Mouse (Mus musculus): Measurements from ENCODE around the gene Slc8a3. TPM values are rescaled to one million over a fixed set of nuclear protein-coding genes. Genes with fewer than 3 reads are reported as not detected.

Slc8a3 gene
- polyA plus RNA-seq, 1 experiment from 2014 or later: 10.1 TPM

GRCm38 (mm10) chr12:81166092-81166491 lies 166.9 kb downstream of the Slc8a3 start:
- 17% methylated on average over 10 of the region's 10 CpGs for WGBS
- H3K27ac ChIP-seq (ENCODE audit: low read length): no peak overlapping the region
- no peak for ATAC-seq
- no peaks in the 10 kb centered on the region for H3K27me3 ChIP-seq (ENCODE audit: control insufficient read depth, insufficient read depth, low read depth, low read length)
- H3K9me3 ChIP-seq (replicated peaks; ENCODE audit: control insufficient read depth, low read length, poor library complexity, severe bottlenecking): no peaks in the 10 kb centered on the region
- H3K9ac ChIP-seq (ENCODE audit: low read depth, low read length): 0 out of 2 replicates have a peak overlapping the region, but pooled peaks have one; percentile 10
- H3K4me2 ChIP-seq (ENCODE audit: low read length): no peak overlapping the region
- no peak overlapping the region for H3K4me3 ChIP-seq (ENCODE audit: low read depth, low read length)
- no peaks in the 10 kb centered on the region for H3K36me3 ChIP-seq (ENCODE audit: control insufficient read depth, insufficient read depth, low read length)
- H3K4me1 ChIP-seq (ENCODE audit: control insufficient read depth, insufficient read depth, low read length): peaks cover 5% of the 10 kb centered on the region

GRCm38 (mm10) chr12:81163566-81163965 lies 169.4 kb downstream of the Slc8a3 start:
- Histone ChIP-seq H3K9me3 (replicated peaks; ENCODE audit: control insufficient read depth, low read length, poor library complexity, severe bottlenecking) (no peaks in the 10 kb centered on the region), H3K27me3 (ENCODE audit: control insufficient read depth, insufficient read depth, low read depth, low read length) (no peaks in the 10 kb centered on the region), H3K4me1 (ENCODE audit: control insufficient read depth, insufficient read depth, low read length) (peaks cover 5% of the 10 kb centered on the region), H3K9ac (ENCODE audit: low read depth, low read length) (no peak overlapping the region), H3K4me2 (ENCODE audit: low read length) (no peak overlapping the region), H3K27ac (ENCODE audit: low read length) (no peak overlapping the region), H3K36me3 (ENCODE audit: control insufficient read depth, insufficient read depth, low read length) (no peaks in the 10 kb centered on the region), H3K4me3 (ENCODE audit: low read depth, low read length) (no peak overlapping the region)
- WGBS: 88% methylated on average over 3 of the region's 3 CpGs
- no peak for ATAC-seq

DNA sequence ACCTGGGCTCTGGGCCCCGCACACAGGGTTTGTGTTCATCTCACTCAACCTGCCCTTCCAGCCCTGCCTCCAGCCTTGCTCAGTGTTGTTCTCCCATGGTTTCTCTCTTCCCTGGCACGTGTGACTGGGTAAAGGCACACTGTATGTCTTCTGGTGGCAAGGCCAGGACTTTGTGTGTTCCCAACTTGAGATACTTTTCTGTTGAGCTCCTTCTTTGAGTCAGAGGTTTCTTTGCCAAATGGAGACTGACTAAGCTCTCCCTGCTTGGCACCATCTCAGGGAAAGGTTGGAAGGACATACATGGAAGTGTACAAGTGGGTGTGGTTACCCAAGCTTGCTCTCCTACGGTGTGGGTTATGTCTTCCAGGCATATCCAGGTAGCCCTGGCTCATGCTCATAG lies 169.8 kb downstream of the Slc8a3 start:
- peaks cover 5% of the 10 kb centered on the region for H3K4me1 ChIP-seq (ENCODE audit: control insufficient read depth, insufficient read depth, low read length)
- no peak overlapping the region for H3K27ac ChIP-seq (ENCODE audit: low read length)
- H3K9me3 ChIP-seq (replicated peaks; ENCODE audit: control insufficient read depth, low read length, poor library complexity, severe bottlenecking): no peaks in the 10 kb centered on the region
- H3K4me3 ChIP-seq (ENCODE audit: low read depth, low read length): no peak overlapping the region
- no peak overlapping the region for H3K4me2 ChIP-seq (ENCODE audit: low read length)
- no peak overlapping the region for H3K9ac ChIP-seq (ENCODE audit: low read depth, low read length)
- no peak for ATAC-seq
- no peaks in the 10 kb centered on the region for H3K27me3 ChIP-seq (ENCODE audit: control insufficient read depth, insufficient read depth, low read depth, low read length)
- WGBS: 87% methylated on average over 3 of the region's 3 CpGs
- H3K36me3 ChIP-seq (ENCODE audit: control insufficient read depth, insufficient read depth, low read length): no peaks in the 10 kb centered on the region

DNA sequence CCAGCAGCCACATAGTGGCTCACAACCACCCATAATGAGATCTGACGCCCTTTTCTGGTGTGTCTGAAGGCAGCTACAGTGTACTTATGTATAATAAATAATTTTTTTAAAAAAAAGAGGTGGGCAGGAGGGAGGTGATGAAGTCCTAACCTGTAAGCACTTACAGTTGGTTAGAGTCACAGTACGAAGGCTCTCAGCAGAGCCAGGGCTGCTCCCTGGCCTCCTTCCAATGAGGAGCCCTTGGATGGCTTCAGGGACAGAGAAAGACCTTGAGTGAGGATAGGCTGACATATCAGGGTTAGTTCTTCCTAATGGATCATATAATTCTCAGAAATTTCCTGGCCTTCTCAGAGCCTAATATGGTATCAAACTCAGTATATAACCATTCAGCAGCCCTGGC lies 171.7 kb downstream of the Slc8a3 start:
- H3K4me2 ChIP-seq (ENCODE audit: low read length): no peak overlapping the region
- no peak for ATAC-seq
- H3K9me3 ChIP-seq (replicated peaks; ENCODE audit: control insufficient read depth, low read length, poor library complexity, severe bottlenecking): no peaks in the 10 kb centered on the region
- peaks cover 4% of the 10 kb centered on the region for H3K4me1 ChIP-seq (ENCODE audit: control insufficient read depth, insufficient read depth, low read length)
- no peaks in the 10 kb centered on the region for H3K27me3 ChIP-seq (ENCODE audit: control insufficient read depth, insufficient read depth, low read depth, low read length)
- H3K4me3 ChIP-seq (ENCODE audit: low read depth, low read length): no peak overlapping the region
- H3K9ac ChIP-seq (ENCODE audit: low read depth, low read length): no peak overlapping the region
- no peaks in the 10 kb centered on the region for H3K36me3 ChIP-seq (ENCODE audit: control insufficient read depth, insufficient read depth, low read length)
- no peak overlapping the region for H3K27ac ChIP-seq (ENCODE audit: low read length)
- 92% methylated on average over 2 of the region's 2 CpGs for WGBS

DNA sequence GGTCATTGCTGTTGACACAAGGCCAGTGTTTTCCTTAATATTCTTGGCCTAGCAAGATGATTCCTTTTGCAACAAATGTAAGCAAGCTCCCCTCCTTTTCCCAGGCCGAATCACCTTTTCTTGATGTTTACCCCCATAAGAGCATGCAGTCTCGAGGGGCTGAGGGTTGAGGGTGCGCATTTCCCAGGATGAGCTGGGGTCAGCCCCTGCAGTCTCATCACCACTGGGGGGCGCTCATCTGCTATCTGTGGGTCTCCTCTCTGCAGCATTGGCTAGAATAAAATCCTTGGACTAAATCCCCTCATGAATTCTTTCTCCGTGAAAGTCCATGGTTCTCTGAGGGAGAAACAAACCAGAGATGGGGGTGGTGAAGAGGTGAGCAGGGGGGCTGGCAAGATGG lies 172.1 kb downstream of the Slc8a3 start:
- Histone ChIP-seq H3K9me3 (replicated peaks; ENCODE audit: control insufficient read depth, low read length, poor library complexity, severe bottlenecking) (no peaks in the 10 kb centered on the region), H3K4me2 (ENCODE audit: low read length) (no peak overlapping the region), H3K27me3 (ENCODE audit: control insufficient read depth, insufficient read depth, low read depth, low read length) (no peaks in the 10 kb centered on the region), H3K36me3 (ENCODE audit: control insufficient read depth, insufficient read depth, low read length) (no peaks in the 10 kb centered on the region), H3K27ac (ENCODE audit: low read length) (no peak overlapping the region), H3K4me1 (ENCODE audit: control insufficient read depth, insufficient read depth, low read length) (no peaks in the 10 kb centered on the region), H3K4me3 (ENCODE audit: low read depth, low read length) (no peak overlapping the region), H3K9ac (ENCODE audit: low read depth, low read length) (no peak overlapping the region)
- WGBS: 65% methylated on average over 5 of the region's 5 CpGs
- ATAC-seq: no peak

- no peak overlapping the region for H3K27ac ChIP-seq (ENCODE audit: low read length)
- no peaks in the 10 kb centered on the region for H3K9me3 ChIP-seq (replicated peaks; ENCODE audit: control insufficient read depth, low read length, poor library complexity, severe bottlenecking)
- no peak for ATAC-seq
- no peaks in the 10 kb centered on the region for H3K4me1 ChIP-seq (ENCODE audit: control insufficient read depth, insufficient read depth, low read length)
- no peak overlapping the region for H3K4me3 ChIP-seq (ENCODE audit: low read depth, low read length)
- WGBS: 93% methylated on average over 3 of the region's 3 CpGs
- H3K36me3 ChIP-seq (ENCODE audit: control insufficient read depth, insufficient read depth, low read length): no peaks in the 10 kb centered on the region
- H3K27me3 ChIP-seq (ENCODE audit: control insufficient read depth, insufficient read depth, low read depth, low read length): no peaks in the 10 kb centered on the region
- no peak overlapping the region for H3K4me2 ChIP-seq (ENCODE audit: low read length)
- H3K9ac ChIP-seq (ENCODE audit: low read depth, low read length): no peak overlapping the region
These were observed 172.6 kb downstream of the Slc8a3 start for GRCm38 (mm10) chr12:81160425-81160824.

DNA sequence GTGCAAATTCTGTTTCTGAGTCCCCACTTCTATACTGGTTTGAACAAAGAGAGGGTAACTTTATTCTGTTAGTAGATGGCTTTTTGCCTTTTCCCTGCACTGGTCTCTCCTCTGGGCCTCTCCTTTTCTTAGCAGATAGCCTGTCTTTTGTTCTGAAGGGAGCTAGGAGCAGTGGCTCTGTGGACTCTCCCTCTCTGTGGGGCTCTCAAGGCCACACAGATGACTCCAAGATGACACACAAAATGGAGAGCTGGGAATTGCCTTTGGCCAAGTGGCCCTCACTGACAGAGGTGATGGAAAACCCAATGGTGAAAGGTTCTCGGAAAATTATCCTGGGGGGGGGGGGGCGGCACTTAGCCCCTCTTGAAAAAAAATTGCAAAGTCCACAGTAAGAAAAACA lies 173.0 kb downstream of the Slc8a3 start:
- Histone ChIP-seq H3K4me3 (ENCODE audit: low read depth, low read length) (no peak overlapping the region), H3K9me3 (replicated peaks; ENCODE audit: control insufficient read depth, low read length, poor library complexity, severe bottlenecking) (no peaks in the 10 kb centered on the region), H3K4me2 (ENCODE audit: low read length) (no peak overlapping the region), H3K27me3 (ENCODE audit: control insufficient read depth, insufficient read depth, low read depth, low read length) (no peaks in the 10 kb centered on the region), H3K36me3 (ENCODE audit: control insufficient read depth, insufficient read depth, low read length) (no peaks in the 10 kb centered on the region), H3K27ac (ENCODE audit: low read length) (no peak overlapping the region), H3K4me1 (ENCODE audit: control insufficient read depth, insufficient read depth, low read length) (no peaks in the 10 kb centered on the region), H3K9ac (ENCODE audit: low read depth, low read length) (no peak overlapping the region)
- ATAC-seq: no peak
- 71% methylated on average over 2 of the region's 2 CpGs for WGBS

GRCm38 (mm10) chr12:81156841-81157240 lies 176.1 kb downstream of the Slc8a3 start:
- Histone ChIP-seq H3K27me3 (ENCODE audit: control insufficient read depth, insufficient read depth, low read depth, low read length) (no peaks in the 10 kb centered on the region), H3K9ac (ENCODE audit: low read depth, low read length) (no peak overlapping the region), H3K4me2 (ENCODE audit: low read length) (no peak overlapping the region), H3K4me1 (ENCODE audit: control insufficient read depth, insufficient read depth, low read length) (no peaks in the 10 kb centered on the region), H3K4me3 (ENCODE audit: low read depth, low read length) (no peak overlapping the region), H3K9me3 (replicated peaks; ENCODE audit: control insufficient read depth, low read length, poor library complexity, severe bottlenecking) (no peaks in the 10 kb centered on the region), H3K27ac (ENCODE audit: low read length) (no peak overlapping the region), H3K36me3 (ENCODE audit: control insufficient read depth, insufficient read depth, low read length) (no peaks in the 10 kb centered on the region)
- ATAC-seq: no peak
- WGBS: 92% methylated on average over 8 of the region's 8 CpGs

DNA sequence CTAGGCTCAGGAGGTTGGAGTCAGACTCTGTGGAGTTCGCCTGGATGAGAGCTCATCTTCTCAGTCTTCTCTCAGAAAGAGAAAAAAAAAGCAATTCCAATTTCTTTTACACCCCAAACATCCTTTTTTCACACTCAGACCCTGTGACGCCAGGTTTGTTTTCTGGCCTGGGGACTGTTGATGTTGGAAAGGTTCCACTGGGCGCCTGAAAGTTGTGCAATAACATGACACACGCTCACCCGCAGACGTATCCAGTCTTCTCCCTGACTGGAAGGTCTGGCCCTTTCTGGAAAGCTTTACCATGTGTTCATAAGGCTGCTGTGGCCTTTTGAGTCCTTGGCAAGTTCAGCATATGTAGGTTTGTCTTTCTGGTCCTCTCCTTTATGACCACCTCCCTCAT lies 177.3 kb downstream of the Slc8a3 start:
- H3K4me1 ChIP-seq (ENCODE audit: control insufficient read depth, insufficient read depth, low read length): no peaks in the 10 kb centered on the region
- no peak overlapping the region for H3K27ac ChIP-seq (ENCODE audit: low read length)
- no peak overlapping the region for H3K9ac ChIP-seq (ENCODE audit: low read depth, low read length)
- H3K9me3 ChIP-seq (replicated peaks; ENCODE audit: control insufficient read depth, low read length, poor library complexity, severe bottlenecking): no peaks in the 10 kb centered on the region
- no peak overlapping the region for H3K4me2 ChIP-seq (ENCODE audit: low read length)
- ATAC-seq: no peak
- H3K27me3 ChIP-seq (ENCODE audit: control insufficient read depth, insufficient read depth, low read depth, low read length): no peaks in the 10 kb centered on the region
- H3K36me3 ChIP-seq (ENCODE audit: control insufficient read depth, insufficient read depth, low read length): no peaks in the 10 kb centered on the region
- 86% methylated on average over 6 of the region's 6 CpGs for WGBS
- no peak overlapping the region for H3K4me3 ChIP-seq (ENCODE audit: low read depth, low read length)

DNA sequence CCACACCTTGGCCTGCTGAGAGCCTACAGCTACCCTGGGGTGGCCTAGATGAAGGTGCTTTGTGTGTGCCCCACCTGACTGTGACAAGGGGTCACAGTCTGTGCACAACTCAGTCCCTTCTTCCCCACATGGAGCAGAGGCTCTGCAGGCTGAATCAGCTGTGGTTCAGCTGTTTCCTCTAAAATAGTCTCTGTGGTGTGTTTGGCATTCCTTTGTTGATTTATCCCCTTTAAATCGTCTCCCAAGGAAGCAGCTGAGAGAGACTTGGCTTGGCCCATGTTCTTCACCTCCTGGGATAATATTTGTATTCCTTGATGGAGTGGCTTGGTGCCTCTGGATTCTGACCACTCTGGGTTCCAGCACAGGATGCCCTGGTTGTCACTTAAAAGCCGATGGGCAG lies 180.9 kb downstream of the Slc8a3 start:
- no peak overlapping the region for H3K27ac ChIP-seq (ENCODE audit: low read length)
- H3K4me1 ChIP-seq (ENCODE audit: control insufficient read depth, insufficient read depth, low read length): no peaks in the 10 kb centered on the region
- H3K36me3 ChIP-seq (ENCODE audit: control insufficient read depth, insufficient read depth, low read length): no peaks in the 10 kb centered on the region
- H3K9me3 ChIP-seq (replicated peaks; ENCODE audit: control insufficient read depth, low read length, poor library complexity, severe bottlenecking): no peaks in the 10 kb centered on the region
- ATAC-seq: no peak
- H3K4me2 ChIP-seq (ENCODE audit: low read length): no peak overlapping the region
- no peak overlapping the region for H3K9ac ChIP-seq (ENCODE audit: low read depth, low read length)
- WGBS: 54% methylated on average over 2 of the region's 2 CpGs
- H3K4me3 ChIP-seq (ENCODE audit: low read depth, low read length): no peak overlapping the region
- H3K27me3 ChIP-seq (ENCODE audit: control insufficient read depth, insufficient read depth, low read depth, low read length): no peaks in the 10 kb centered on the region
